Mouse (Mus musculus): ENCODE measurements around the gene Mettl17. TPM values are rescaled to one million over a fixed set of nuclear protein-coding genes. Genes with fewer than 3 reads are reported as not detected.

Gene Mettl17
- polyA plus RNA-seq, 1 experiment from 2014 or later, result 40.6 TPM

GRCm38 (mm10) chr14:51941577-51941976 is 56.9 kb downstream of the Mettl17 start:
- Histone ChIP-seq H3K9me3 (replicated peaks) (no peaks in the 10 kb centered on the region; the same call in 1 of the 2 replicates), H3K27ac (replicated peaks) (0 out of 2 replicates have a peak overlapping the region, but pooled peaks have one; percentile 19), H3K4me3 (no peak overlapping the region), H3K36me3 (no peaks in the 10 kb centered on the region), H3K27me3 (ENCODE audit: low read depth, poor library complexity, severe bottlenecking) (no peaks in the 10 kb centered on the region), H3K4me1 (peaks cover 13% of the 10 kb centered on the region)
- no peak for DNase-seq (ENCODE audit: low spot score)
- 61% methylated on average over 9 of the region's 9 CpGs for WGBS

GRCm38 (mm10) chr14:51942236-51942635 is 57.6 kb downstream of the Mettl17 start:
- WGBS, result 80% methylated on average over 7 of the region's 7 CpGs
- Histone ChIP-seq H3K4me3 (no peak overlapping the region), H3K27ac (replicated peaks) (no peak overlapping the region), H3K27me3 (ENCODE audit: low read depth, poor library complexity, severe bottlenecking) (no peaks in the 10 kb centered on the region), H3K4me1 (peaks cover 13% of the 10 kb centered on the region), H3K9me3 (replicated peaks) (no peaks in the 10 kb centered on the region; the same call in 1 of the 2 replicates), H3K36me3 (no peaks in the 10 kb centered on the region)
- DNase-seq (ENCODE audit: low spot score), result no peak

Small RNAs within 50 kb of the gene (microRNA-seq; reads per million reads assigned to microRNA genes)
- not detected for gene Gm27375

Other genes starting within 250 kb of the Mettl17 start
- gene Gm4181, start 249.2 kb upstream of the Mettl17 start, polyA plus RNA-seq (2016; fragmentation: Nextera tagmentation; extraction: Ambion mirVana), result not detected in 2 replicates
- not detected in 2 replicates for gene Gm17079, start 189.4 kb upstream of the Mettl17 start, polyA plus RNA-seq (2016; fragmentation: Nextera tagmentation; extraction: Ambion mirVana)
- gene Gm5800, start 167.7 kb upstream of the Mettl17 start, polyA plus RNA-seq (2016; fragmentation: Nextera tagmentation; extraction: Ambion mirVana), result not detected in 2 replicates
- not detected in 2 replicates for gene Ang4, start 111.3 kb upstream of the Mettl17 start, polyA plus RNA-seq (2016; fragmentation: Nextera tagmentation; extraction: Ambion mirVana)
- gene AY358078, start 84.8 kb upstream of the Mettl17 start, polyA plus RNA-seq (2016; fragmentation: Nextera tagmentation; extraction: Ambion mirVana), result not detected in 2 replicates
- gene Ear6, start 31.1 kb upstream of the Mettl17 start, polyA plus RNA-seq (2016; fragmentation: Nextera tagmentation; extraction: Ambion mirVana), result not detected in 2 replicates
- gene Slc39a2, start 8.0 kb downstream of the Mettl17 start, polyA plus RNA-seq (2016; fragmentation: Nextera tagmentation; extraction: Ambion mirVana), result 0.58 and 0.65 TPM in 2 replicates
- 8.4 and 11.1 TPM in 2 replicates for gene Ndrg2, start 29.3 kb downstream of the Mettl17 start, polyA plus RNA-seq (2016; fragmentation: Nextera tagmentation; extraction: Ambion mirVana)
- not detected in 2 replicates for gene Tppp2, start 33.6 kb downstream of the Mettl17 start, polyA plus RNA-seq (2016; fragmentation: Nextera tagmentation; extraction: Ambion mirVana)
- gene Rnase13, start 37.9 kb downstream of the Mettl17 start, polyA plus RNA-seq (2016; fragmentation: Nextera tagmentation; extraction: Ambion mirVana), result not detected in 2 replicates
- gene Arhgef40, start 99.9 kb downstream of the Mettl17 start, polyA plus RNA-seq (2016; fragmentation: Nextera tagmentation; extraction: Ambion mirVana), result 85.4 and 99.8 TPM in 2 replicates
- gene Tmem253, start 130.8 kb downstream of the Mettl17 start, polyA plus RNA-seq (2016; fragmentation: Nextera tagmentation; extraction: Ambion mirVana), result 0.67 and 1.2 TPM in 2 replicates
- gene Zfp219, start 135.9 kb downstream of the Mettl17 start, polyA plus RNA-seq (2016; fragmentation: Nextera tagmentation; extraction: Ambion mirVana), result 89.4 and 96.6 TPM in 2 replicates
- not detected in 2 replicates for gene Olfr221, start 157.6 kb downstream of the Mettl17 start, polyA plus RNA-seq (2016; fragmentation: Nextera tagmentation; extraction: Ambion mirVana)
- gene Hnrnpc, start 219.2 kb downstream of the Mettl17 start, polyA plus RNA-seq (2016; fragmentation: Nextera tagmentation; extraction: Ambion mirVana), result 876 and 930 TPM in 2 replicates
- 106 TPM in 2 replicates for gene Rpgrip1, start 225.9 kb downstream of the Mettl17 start, polyA plus RNA-seq (2016; fragmentation: Nextera tagmentation; extraction: Ambion mirVana)